25 mouse cellular contexts compared by ENCODE assay signal in the genomic region with DNA sequence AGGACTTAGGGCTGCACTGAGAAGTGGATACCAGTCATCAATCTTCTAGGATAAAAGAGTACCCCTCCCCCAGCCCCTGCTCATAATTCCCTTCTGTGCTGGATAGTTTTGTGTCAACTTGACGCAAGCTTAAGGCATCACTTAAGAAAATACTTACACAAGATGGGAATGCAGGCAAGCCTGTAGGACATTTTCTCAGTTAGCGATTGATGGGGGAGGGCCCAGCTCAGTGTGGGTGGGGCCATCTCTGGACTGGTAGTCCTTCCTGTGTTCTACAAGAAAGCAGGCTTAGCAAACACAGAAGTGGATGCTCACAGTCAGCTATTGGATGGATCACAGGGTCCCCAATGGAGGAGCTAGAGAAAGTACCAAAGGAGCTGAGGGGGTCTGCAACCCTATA. TPM values are rescaled to one million over a fixed set of nuclear protein-coding genes. Genes with fewer than 3 reads are reported as not detected.
A peak's percentile ranks its signal among the peaks of the same experiment; 100 is the strongest.
DNase-seq lines count a peak whose midpoint lies in the region; ATAC-seq and TF ChIP-seq lines count a peak whose summit lies in the region.
"Had no signal": no experiment of that assay in that cellular context is flagged by ENCODE, and none has a peak within 500 bp of the region (broad histone marks: within the 10 kb centered on the region; RNA-seq: fewer than 3 reads in every experiment).

No protein-coding gene starts in this region.

- no peak overlapping the region for H3K4me3 ChIP-seq in lung, embryonic 14.5 days (ENCODE audit: low read depth, low read length)
- H3K4me3 ChIP-seq in lung, postnatal 0 days (ENCODE audit: low read depth, low read length) = no peak overlapping the region
- H3K4me3 ChIP-seq in limb, embryonic 10.5 days = no peak overlapping the region
- H3K4me3 ChIP-seq: embryonic facial prominence, embryonic 10.5 days; embryonic facial prominence, embryonic 12.5 days; forebrain, embryonic 13.5 days; forebrain, embryonic 15.5 days had no signal

- H3K27ac ChIP-seq in lung, embryonic 14.5 days (ENCODE audit: low read depth) = no peak overlapping the region
- no peak overlapping the region for H3K27ac ChIP-seq in lung, postnatal 0 days (ENCODE audit: low read length)
- peak overlapping the region; percentile 53; the same call in 1 of the 2 replicates for H3K27ac ChIP-seq in limb, embryonic 10.5 days
- H3K27ac ChIP-seq: embryonic facial prominence, embryonic 10.5 days; embryonic facial prominence, embryonic 12.5 days; forebrain, embryonic 13.5 days; forebrain, embryonic 15.5 days had no signal

- H3K4me2 ChIP-seq in lung, embryonic 14.5 days = no peak overlapping the region
- no peak overlapping the region for H3K4me2 ChIP-seq in lung, postnatal 0 days (replicated peaks; ENCODE audit: low read depth, low read length)
- H3K4me2 ChIP-seq: embryonic facial prominence, embryonic 12.5 days; forebrain, embryonic 13.5 days; forebrain, embryonic 15.5 days had no signal

- 0 out of 2 replicates have a peak, but pooled peaks cover 3% of the 10 kb centered on the region for H3K4me1 ChIP-seq in lung, embryonic 14.5 days (ENCODE audit: insufficient read depth)
- H3K4me1 ChIP-seq in lung, postnatal 0 days (ENCODE audit: insufficient read depth, low read depth, low read length) = no peaks in the 10 kb centered on the region
- peaks cover 18% of the 10 kb centered on the region for H3K4me1 ChIP-seq in limb, embryonic 10.5 days
- H3K4me1 ChIP-seq: forebrain, embryonic 15.5 days had no signal

- no peaks in the 10 kb centered on the region for H3K27me3 ChIP-seq in lung, embryonic 14.5 days (ENCODE audit: insufficient read depth, low read length)
- no peaks in the 10 kb centered on the region for H3K27me3 ChIP-seq in lung, postnatal 0 days (replicated peaks; ENCODE audit: insufficient read depth, low read length)
- no peaks in the 10 kb centered on the region for H3K27me3 ChIP-seq in limb, embryonic 10.5 days (ENCODE audit: low read depth, poor library complexity, severe bottlenecking)
- H3K27me3 ChIP-seq: embryonic facial prominence, embryonic 12.5 days; forebrain, embryonic 13.5 days; forebrain, embryonic 15.5 days had no signal

- no peak for TF ChIP-seq CTCF in lung, embryonic 14.5 days (IDR thresholded peaks at IDR 0.05; ENCODE audit: low read depth)
- no peak for TF ChIP-seq CTCF in lung, postnatal 0 days (IDR thresholded peaks at IDR 0.05)

- no peaks in the 10 kb centered on the region for H3K36me3 ChIP-seq in lung, embryonic 14.5 days (ENCODE audit: insufficient read depth)
- H3K36me3 ChIP-seq in lung, postnatal 0 days (ENCODE audit: insufficient read depth, low read length) = no peaks in the 10 kb centered on the region
- no peaks in the 10 kb centered on the region for H3K36me3 ChIP-seq in limb, embryonic 10.5 days
- H3K36me3 ChIP-seq: embryonic facial prominence, embryonic 10.5 days; embryonic facial prominence, embryonic 12.5 days; forebrain, embryonic 15.5 days; G1E had no signal

- H3K9me3 ChIP-seq in lung, embryonic 14.5 days (ENCODE audit: low read depth, low read length) = no peaks in the 10 kb centered on the region
- no peaks in the 10 kb centered on the region for H3K9me3 ChIP-seq in lung, postnatal 0 days (ENCODE audit: low read length)
- no peaks in the 10 kb centered on the region for H3K9me3 ChIP-seq in limb, embryonic 10.5 days (replicated peaks)
- H3K9me3 ChIP-seq: embryonic facial prominence, embryonic 10.5 days; embryonic facial prominence, embryonic 12.5 days; forebrain, embryonic 13.5 days; forebrain, embryonic 15.5 days had no signal

- TF ChIP-seq EP300 in lung, postnatal 0 days (IDR thresholded peaks at IDR 0.05) = no peak

- no peak overlapping the region for H3K9ac ChIP-seq in lung, embryonic 14.5 days
- no peak overlapping the region for H3K9ac ChIP-seq in lung, postnatal 0 days (replicated peaks; ENCODE audit: low read depth)
- H3K9ac ChIP-seq: embryonic facial prominence, embryonic 12.5 days; forebrain, embryonic 13.5 days; forebrain, embryonic 15.5 days had no signal

- peak; percentile 52; the same call in 1 of the 2 replicates for ATAC-seq in lung, embryonic 14.5 days (ENCODE audit: insufficient read depth)
- peak; percentile 63 for ATAC-seq in lung, postnatal 0 days
- ATAC-seq: activated CD4-positive, CD25-positive, alpha-beta regulatory T cell, adult 4 months; CD4-positive, CD25-positive, alpha-beta regulatory T cell, adult 4 months; forebrain, embryonic 13.5 days; forebrain, embryonic 15.5 days; Patski had no signal

- DNase-seq in lung, embryonic 14.5 days = peak; percentile 36
- DNase-seq in lung, adult 18-20 months = no peak
- DNase-seq in lung, postnatal 0 days (ENCODE audit: low spot score) = peak; percentile 47
- DNase-seq in lung, postnatal 36 days = no peak
- DNase-seq in limb, embryonic 10.5 days (ENCODE audit: low spot score) = no peak
- DNase-seq: adrenal gland, adult 8-10 months; adrenal gland, postnatal 14 days; adrenal gland, postnatal 36 days; B cell, adult 2 months; cerebellum, adult 11-12 months; cerebellum, adult 2 months; cerebellum, adult 9-10 months; cerebellum, postnatal 10 days; cerebellum, postnatal 25 days had no signal

- 49% methylated on average over 2 of the region's 2 CpGs for WGBS in lung, embryonic 14.5 days
- 60% methylated on average over 2 of the region's 2 CpGs for WGBS in lung, postnatal 0 days
- 80% methylated on average over 2 of the region's 2 CpGs for WGBS in limb, embryonic 10.5 days

RNA-seq across cellular contexts. Expression of gene Col27a1, which starts 19.4 kb away (rescaled TPM):
- polyA plus RNA-seq in lung, embryonic 14.5 days (2014; fragmentation: Nextera tagmentation; extraction: Ambion mirVana) = 23.1 and 25.8 TPM in 2 replicates
- 7.2 and 9.1 TPM in 2 replicates for polyA plus RNA-seq in lung, postnatal 0 days (2015; fragmentation: Nextera tagmentation; extraction: Ambion mirVana)
- 7.4 and 9.4 TPM in 2 replicates for polyA plus RNA-seq in limb, embryonic 10.5 days (2016; fragmentation: Nextera tagmentation; extraction: Ambion mirVana)
- polyA plus RNA-seq: G1E had no signal

RNA-seq across cellular contexts. Expression of gene Kif12, which starts 22.4 kb away (rescaled TPM):
- 8.9 and 11.8 TPM in 2 replicates for polyA plus RNA-seq in lung, embryonic 14.5 days (2014; fragmentation: Nextera tagmentation; extraction: Ambion mirVana)
- polyA plus RNA-seq in lung, postnatal 0 days (2015; fragmentation: Nextera tagmentation; extraction: Ambion mirVana) = not detected in 2 replicates
- polyA plus RNA-seq in limb, embryonic 10.5 days (2016; fragmentation: Nextera tagmentation; extraction: Ambion mirVana) = 0.08 and 0.29 TPM in 2 replicates
- polyA plus RNA-seq: activated CD4-positive, CD25-positive, alpha-beta regulatory T cell, adult 4 months; CD4-positive, CD25-positive, alpha-beta regulatory T cell, adult 4 months; cerebellum, adult 2 months; cortical plate, adult 2 months; embryonic facial prominence, embryonic 10.5 days; embryonic facial prominence, embryonic 14.5 days; forebrain, embryonic 11.5 days; forebrain, embryonic 13.5 days; forebrain, embryonic 15.5 days; G1E had no signal

RNA-seq across cellular contexts. Expression of gene Ambp, which starts 39.8 kb away (rescaled TPM):
- polyA plus RNA-seq in lung, embryonic 14.5 days (2014; fragmentation: Nextera tagmentation; extraction: Ambion mirVana) = 0.47 TPM in 1 of 2 replicates, not detected in the other
- 0.11 and 0.33 TPM in 2 replicates for polyA plus RNA-seq in lung, postnatal 0 days (2015; fragmentation: Nextera tagmentation; extraction: Ambion mirVana)
- 0.19 and 0.35 TPM in 2 replicates for polyA plus RNA-seq in limb, embryonic 10.5 days (2016; fragmentation: Nextera tagmentation; extraction: Ambion mirVana)
- polyA plus RNA-seq: activated CD4-positive, CD25-positive, alpha-beta regulatory T cell, adult 4 months; CD4-positive, CD25-positive, alpha-beta regulatory T cell, adult 4 months; cerebellum, adult 2 months; cortical plate, adult 2 months; embryonic facial prominence, embryonic 10.5 days; forebrain, embryonic 11.5 days; forebrain, embryonic 15.5 days; G1E had no signal

Comparison
In these comparisons a context has a peak if more than half of its experiments do, and no peak if none do; other contexts are left out.
1. DNase-seq: peak in lung, embryonic 14.5 days (single experiment) and lung, postnatal 0 days (single experiment); none in lung, adult 18-20 months (0 of 2), lung, postnatal 36 days (single experiment) and limb, embryonic 10.5 days (single experiment).